Mouse (Mus musculus) cortical plate, adult 2 months (tissue): Measurements from ENCODE around the gene Cep97.

Experiments
- CTCF ChIP-seq: fragments of 200-500 bp; IDR thresholded peaks from 2 replicates; pipeline ENCODE4 v1.5.1; 2011; ENCODE audit warnings: mild to moderate bottlenecking, control low read depth, low read length; ENCODE audit not compliant: insufficient read depth; ENCODE audit errors: extremely low read depth
- POLR2A ChIP-seq: fragments of 200-500 bp; IDR thresholded peaks from 2 replicates; pipeline ENCODE4 v1.6.1; 2011; ENCODE audit warnings: mild to moderate bottlenecking, low read length, control low read depth; ENCODE audit not compliant: insufficient read depth; ENCODE audit errors: extremely low read depth

DNA sequence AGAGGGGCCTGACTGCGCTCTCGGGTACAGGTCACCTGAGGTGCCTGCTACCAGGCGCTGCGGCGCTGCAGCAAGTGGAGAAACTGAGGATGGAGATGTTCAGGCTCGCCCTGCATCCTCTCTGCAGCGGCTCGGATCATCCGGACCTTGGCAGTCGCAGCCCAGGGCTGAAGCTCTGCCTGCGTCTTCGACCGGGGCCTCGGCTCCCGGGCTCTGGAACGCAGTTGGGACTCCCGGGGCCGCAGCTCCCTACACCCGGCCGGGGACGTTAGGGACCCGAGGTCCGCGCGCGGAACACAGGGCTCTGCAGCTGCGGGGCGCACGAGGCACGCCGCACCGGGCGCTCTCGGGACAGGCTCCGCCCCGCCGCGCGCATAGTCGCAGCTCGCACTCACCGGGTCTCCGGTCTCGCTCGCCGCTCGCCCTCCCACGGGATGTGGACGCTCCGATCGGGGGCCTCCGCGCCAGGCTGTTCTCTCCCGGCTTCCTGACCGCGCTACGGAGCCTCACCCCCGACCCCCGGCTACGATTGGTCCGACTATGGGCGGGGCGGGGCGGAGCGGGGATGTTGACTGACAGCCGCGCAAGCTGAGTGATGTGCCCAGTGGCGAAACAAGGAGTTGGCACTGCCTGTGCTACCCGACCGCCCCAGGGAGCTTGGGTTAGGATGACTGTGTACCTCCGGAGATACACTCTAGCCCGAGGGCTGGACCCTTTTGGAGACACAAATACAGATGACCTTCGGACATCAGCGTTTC is 39.6 kb downstream of the Cep97 start, which contains the start of gene Nxpe3:
- TF ChIP-seq POLR2A (peak; percentile 26; the same call in 1 of the 2 replicates), CTCF (no peak)
